Mouse (Mus musculus): ENCODE data around the gene Dync2h1. TPM values are rescaled to one million over a fixed set of nuclear protein-coding genes. Genes with fewer than 3 reads are reported as not detected.
"Not testable (repeated sequence)": the region's sequence is repeated elsewhere in the genome, so short reads cannot be mapped to it uniquely, and the experiment has no call there.

Gene Dync2h1
- 15.5 and 16.2 TPM in 2 replicates for polyA plus RNA-seq (2015; fragmentation: Nextera tagmentation; extraction: Ambion mirVana)

DNA sequence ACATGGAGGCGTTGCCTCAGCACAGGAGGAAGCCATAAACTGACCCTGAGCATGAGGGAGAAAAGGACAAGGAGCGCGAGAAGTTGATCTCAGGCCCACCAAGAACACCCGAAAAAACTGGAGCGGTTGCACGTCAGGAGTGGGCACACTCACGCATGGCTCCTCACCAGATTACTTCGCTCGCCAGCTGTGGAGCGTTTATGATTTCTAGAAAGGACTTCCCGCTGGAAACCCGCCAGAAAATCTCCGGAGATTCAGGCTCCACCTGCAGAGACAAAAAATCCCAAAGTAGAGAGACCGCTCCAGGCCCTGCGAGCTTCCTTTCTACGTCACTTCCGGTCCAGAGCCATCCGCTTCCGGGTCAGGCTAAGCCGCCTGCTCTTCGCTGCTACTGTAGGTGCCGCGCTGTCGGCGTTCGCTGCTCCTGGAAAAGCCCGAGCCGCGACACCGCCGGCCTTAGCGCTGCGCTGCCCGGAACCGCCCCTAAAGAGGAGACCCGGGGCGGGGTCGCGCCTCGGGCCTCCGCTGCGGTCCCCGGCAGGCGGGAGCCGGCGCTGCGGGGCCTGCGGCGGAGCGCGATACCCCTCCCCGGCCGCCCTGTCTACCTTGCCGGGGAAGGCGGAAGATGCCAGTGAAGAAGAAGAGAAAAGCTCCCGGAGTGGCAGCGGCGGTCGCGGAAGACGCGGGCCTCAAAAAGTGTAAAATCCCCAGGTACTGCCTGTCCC, at the start of gene Dync2h1, which contains the start of gene Dcun1d5:
Gene Dync2h1, minus strand, starts transcription at position 275 of the 725 bp plus-strand sequence.
Gene Dcun1d5, plus strand, starts transcription at position 349 of the 725 bp plus-strand sequence.
- under 1% methylated on average over 61 of the region's 62 CpGs for WGBS
- Histone ChIP-seq H3K4me2 (ENCODE audit: low read depth, low read length) (peak within 1 kb of the TSS; percentile 60), H3K4me1 (replicated peaks; ENCODE audit: control insufficient read depth, insufficient read depth, low read length) (peaks cover 9% of the 10 kb centered on the region), H3K27ac (ENCODE audit: low read length) (peak within 1 kb of the TSS; percentile 93), H3K27me3 (ENCODE audit: control insufficient read depth, insufficient read depth, low read depth, low read length) (no peaks in the 10 kb centered on the region), H3K9ac (ENCODE audit: low read length) (peak within 1 kb of the TSS; percentile 85), H3K9me3 (ENCODE audit: control insufficient read depth, low read length) (no peaks in the 10 kb centered on the region), H3K4me3 (ENCODE audit: low read length) (peak within 1 kb of the TSS; percentile 82), H3K36me3 (ENCODE audit: control insufficient read depth, insufficient read depth, low read length) (no peaks in the 10 kb centered on the region)
- peak; percentile 99 for ATAC-seq (ENCODE audit: low read depth)

DNA sequence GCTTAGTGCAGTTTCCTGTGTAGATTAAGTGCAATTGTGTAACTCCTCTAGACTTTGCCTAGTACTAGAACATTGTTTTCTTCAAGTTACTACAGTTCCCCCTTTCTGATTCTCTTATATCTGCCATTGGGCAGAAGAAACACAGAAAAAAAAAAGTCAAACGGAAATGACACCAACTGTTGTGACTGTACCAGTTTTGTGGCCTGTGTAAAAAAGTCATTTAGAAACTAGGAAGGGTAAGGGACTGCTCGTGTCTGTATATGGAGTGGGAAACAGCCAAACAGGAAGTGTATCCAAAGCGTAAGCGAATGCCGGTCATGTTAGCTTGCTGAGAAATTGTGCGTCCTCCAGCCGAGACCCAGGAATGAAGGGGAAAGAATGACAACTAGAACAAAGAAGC, 37.2 kb upstream of the Dync2h1 start:
- ATAC-seq (ENCODE audit: low read depth): no peak
- Histone ChIP-seq H3K4me3 (ENCODE audit: low read length) (no peak overlapping the region), H3K36me3 (ENCODE audit: control insufficient read depth, insufficient read depth, low read length) (no peaks in the 10 kb centered on the region; the same call in 1 of the 2 replicates), H3K27me3 (ENCODE audit: control insufficient read depth, insufficient read depth, low read depth, low read length) (no peaks in the 10 kb centered on the region), H3K9ac (ENCODE audit: low read length) (no peak overlapping the region), H3K9me3 (ENCODE audit: control insufficient read depth, low read length) (no peaks in the 10 kb centered on the region), H3K4me2 (ENCODE audit: low read depth, low read length) (no peak overlapping the region), H3K4me1 (replicated peaks; ENCODE audit: control insufficient read depth, insufficient read depth, low read length) (no peaks in the 10 kb centered on the region), H3K27ac (ENCODE audit: low read length) (no peak overlapping the region)
- whole genome bisulfite sequencing: 71% methylated on average over 7 of the region's 7 CpGs

DNA sequence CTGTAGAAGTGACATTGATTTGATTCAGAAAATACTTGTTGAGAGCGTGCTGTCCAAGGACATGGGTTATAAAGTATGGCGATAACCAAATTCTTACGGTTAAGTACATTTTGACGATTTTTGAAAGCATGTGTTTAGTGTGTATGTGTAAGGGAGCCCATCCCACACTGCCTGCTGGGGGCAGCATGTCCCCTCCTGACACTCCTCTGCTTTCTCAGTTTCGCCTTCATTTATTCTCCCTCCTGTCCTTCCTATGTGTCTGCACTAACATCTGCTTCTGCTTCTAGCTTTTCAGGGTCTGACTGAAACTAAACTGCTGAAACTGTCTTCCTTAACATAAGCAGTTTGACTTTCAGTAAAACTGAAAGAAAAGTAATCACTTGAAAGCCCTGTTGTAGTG, 36.8 kb upstream of the Dync2h1 start:
- no peak overlapping the region for H3K9ac ChIP-seq (ENCODE audit: low read length)
- H3K4me3 ChIP-seq (ENCODE audit: low read length): no peak overlapping the region
- H3K4me1 ChIP-seq (replicated peaks; ENCODE audit: control insufficient read depth, insufficient read depth, low read length): no peaks in the 10 kb centered on the region
- H3K27me3 ChIP-seq (ENCODE audit: control insufficient read depth, insufficient read depth, low read depth, low read length): no peaks in the 10 kb centered on the region
- H3K9me3 ChIP-seq (ENCODE audit: control insufficient read depth, low read length): no peaks in the 10 kb centered on the region
- H3K4me2 ChIP-seq (ENCODE audit: low read depth, low read length): no peak overlapping the region
- no peaks in the 10 kb centered on the region; the same call in 1 of the 2 replicates for H3K36me3 ChIP-seq (ENCODE audit: control insufficient read depth, insufficient read depth, low read length)
- WGBS: 79% methylated on average over 5 of the region's 5 CpGs
- peak overlapping the region; percentile 20; the same call in 1 of the 2 replicates for H3K27ac ChIP-seq (ENCODE audit: low read length)
- ATAC-seq (ENCODE audit: low read depth): no peak

DNA sequence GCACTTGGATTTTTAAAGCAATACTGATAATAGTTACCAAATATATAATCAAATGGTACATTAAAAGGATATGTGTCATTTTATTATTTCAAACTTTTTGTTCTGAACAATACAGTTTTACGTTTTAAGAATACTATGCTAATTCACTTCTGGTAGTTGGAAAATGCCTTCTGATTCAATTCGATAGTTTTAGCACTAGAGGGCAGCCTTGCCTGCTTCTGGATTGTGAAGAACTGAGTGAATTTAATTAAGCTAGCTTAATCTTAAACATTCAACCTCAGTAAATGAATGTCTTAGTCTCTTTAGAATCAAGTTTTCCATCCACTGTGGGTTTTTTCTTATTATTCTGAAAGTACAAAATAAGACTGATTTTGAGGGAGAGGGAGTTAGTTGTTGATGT, 32.0 kb upstream of the Dync2h1 start:
- WGBS: 41% methylated on average over 2 of the region's 2 CpGs
- no peaks in the 10 kb centered on the region for H3K4me1 ChIP-seq (replicated peaks; ENCODE audit: control insufficient read depth, insufficient read depth, low read length)

DNA sequence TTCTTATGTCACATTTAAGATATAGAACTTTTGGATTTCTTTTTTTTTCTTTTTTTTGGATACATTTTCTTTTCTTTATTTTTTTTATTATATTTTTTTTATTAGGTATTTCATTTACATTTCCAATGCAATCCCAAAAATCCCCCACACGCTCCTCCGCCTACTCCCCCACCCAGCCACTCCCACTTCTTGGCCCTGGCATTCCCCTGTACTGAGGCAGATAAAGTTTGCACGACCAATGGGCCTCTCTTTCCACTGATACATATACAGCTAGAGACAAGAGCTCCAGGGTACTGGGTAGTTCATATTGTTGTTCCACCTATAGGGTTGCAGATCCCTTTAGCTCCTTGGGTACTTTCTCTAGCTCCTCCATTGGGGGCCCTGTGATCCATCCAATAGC, 6.4 kb upstream of the Dync2h1 start:
- H3K27me3 ChIP-seq (ENCODE audit: control insufficient read depth, insufficient read depth, low read depth, low read length); H3K4me1 ChIP-seq (replicated peaks; ENCODE audit: control insufficient read depth, insufficient read depth, low read length); H3K9me3 ChIP-seq (ENCODE audit: control insufficient read depth, low read length); H3K9ac ChIP-seq (ENCODE audit: low read length); H3K36me3 ChIP-seq (ENCODE audit: control insufficient read depth, insufficient read depth, low read length); H3K4me3 ChIP-seq (ENCODE audit: low read length); H3K27ac ChIP-seq (ENCODE audit: low read length); H3K4me2 ChIP-seq (ENCODE audit: low read depth, low read length); ATAC-seq (ENCODE audit: low read depth): not testable (repeated sequence)
- WGBS: 83% methylated on average over 3 of the region's 3 CpGs

More for the DNA sequence above, 32.0 kb upstream of the Dync2h1 start:
- H3K9ac ChIP-seq (ENCODE audit: low read length): no peak overlapping the region
- no peak overlapping the region for H3K4me3 ChIP-seq (ENCODE audit: low read length)
- no peak for ATAC-seq (ENCODE audit: low read depth)
- H3K27me3 ChIP-seq (ENCODE audit: control insufficient read depth, insufficient read depth, low read depth, low read length): no peaks in the 10 kb centered on the region
- no peaks in the 10 kb centered on the region for H3K9me3 ChIP-seq (ENCODE audit: control insufficient read depth, low read length)
- no peak overlapping the region for H3K27ac ChIP-seq (ENCODE audit: low read length)
- peaks cover 5% of the 10 kb centered on the region for H3K36me3 ChIP-seq (ENCODE audit: control insufficient read depth, insufficient read depth, low read length)
- no peak overlapping the region for H3K4me2 ChIP-seq (ENCODE audit: low read depth, low read length)

DNA sequence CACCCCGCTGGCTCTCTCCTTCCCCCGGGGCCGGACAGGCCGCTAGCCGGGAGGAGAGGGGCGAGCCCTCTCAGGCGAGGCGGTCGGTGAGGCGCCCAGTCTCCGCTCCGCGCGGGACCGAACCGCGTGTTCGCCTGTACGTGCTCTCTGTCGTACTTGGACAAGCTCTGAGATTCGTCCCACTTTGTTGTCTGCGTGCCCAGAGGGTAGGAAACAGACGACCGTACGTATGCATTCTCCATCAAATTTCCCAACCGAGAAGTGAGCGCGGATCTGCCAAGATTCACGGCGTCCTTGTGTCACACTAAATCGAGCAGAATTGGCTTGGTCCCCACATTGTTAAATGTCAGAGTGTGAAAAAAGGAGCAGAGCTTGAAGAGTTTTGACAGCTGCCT, 648 bp upstream of the Dync2h1 start:
- Histone ChIP-seq H3K27me3 (ENCODE audit: control insufficient read depth, insufficient read depth, low read depth, low read length) (no peaks in the 10 kb centered on the region), H3K9me3 (ENCODE audit: control insufficient read depth, low read length) (no peaks in the 10 kb centered on the region), H3K4me3 (ENCODE audit: low read length) (peak overlapping the region; percentile 82), H3K36me3 (ENCODE audit: control insufficient read depth, insufficient read depth, low read length) (peaks cover under 1% of the 10 kb centered on the region; the same call in 1 of the 2 replicates), H3K27ac (ENCODE audit: low read length) (peak overlapping the region; percentile 93), H3K4me2 (ENCODE audit: low read depth, low read length) (peak overlapping the region; percentile 60), H3K9ac (ENCODE audit: low read length) (peak overlapping the region; percentile 85), H3K4me1 (replicated peaks; ENCODE audit: control insufficient read depth, insufficient read depth, low read length) (peaks cover 9% of the 10 kb centered on the region)
- under 1% methylated on average over 26 of the region's 31 CpGs for WGBS
- ATAC-seq (ENCODE audit: low read depth): peak; percentile 76

DNA sequence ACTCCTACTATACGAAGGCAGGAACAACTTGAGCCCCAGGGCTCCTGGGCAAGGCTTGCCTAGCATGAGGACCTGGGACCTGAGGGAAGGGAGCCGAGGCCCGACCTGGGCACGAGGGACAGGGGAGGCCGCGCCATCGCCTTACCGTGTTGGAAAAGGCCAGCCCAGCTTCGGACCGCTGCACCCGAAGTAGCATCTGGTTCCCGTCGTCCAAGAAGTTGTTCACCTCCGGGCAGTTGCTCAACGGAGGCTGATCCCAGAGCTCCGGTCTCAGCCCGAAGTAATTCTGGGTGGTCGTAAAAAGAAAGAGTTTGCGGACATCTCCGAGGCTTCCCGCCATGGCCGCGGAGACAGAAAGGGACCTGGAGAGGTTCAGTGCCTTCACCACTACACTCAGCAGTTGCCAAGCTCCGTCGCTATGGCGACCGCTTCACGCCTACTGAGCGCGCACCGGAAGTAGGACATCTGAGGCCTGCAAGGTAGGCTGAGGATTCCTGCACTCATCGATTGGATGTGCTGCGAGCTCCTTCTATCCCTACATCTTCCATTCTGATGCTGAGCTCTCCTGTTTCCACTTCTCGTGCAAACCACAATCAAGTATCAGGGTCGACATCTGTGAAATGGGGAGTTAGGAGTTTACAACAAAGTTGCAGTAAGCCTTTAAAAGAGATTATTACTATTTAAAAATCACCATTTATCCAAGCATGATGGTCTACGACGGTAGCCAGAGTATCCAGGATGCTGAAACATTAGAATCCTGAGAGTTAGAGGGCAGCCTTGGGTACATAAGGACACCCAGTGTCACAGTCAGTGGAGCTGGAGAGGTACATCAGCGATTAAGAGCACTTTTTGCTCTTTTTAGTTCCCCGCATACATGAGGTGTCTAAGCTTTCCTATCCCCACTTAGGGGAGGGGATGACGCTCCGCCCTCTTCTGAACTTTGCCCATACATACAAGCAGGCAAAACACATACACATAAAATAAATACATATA, 7.3 kb downstream of the Dync2h1 start:
- peak overlapping the region; percentile 51 for H3K4me3 ChIP-seq (ENCODE audit: low read length)
- H3K9me3 ChIP-seq (ENCODE audit: control insufficient read depth, low read length): no peaks in the 10 kb centered on the region
- peak; percentile 97 for ATAC-seq (ENCODE audit: low read depth)
- 10% methylated on average over 41 of the region's 41 CpGs for WGBS
- H3K27ac ChIP-seq (ENCODE audit: low read length): peak overlapping the region; percentile 55
- H3K4me2 ChIP-seq (ENCODE audit: low read depth, low read length): peak overlapping the region; percentile 70
- H3K4me1 ChIP-seq (replicated peaks; ENCODE audit: control insufficient read depth, insufficient read depth, low read length): 0 out of 2 replicates have a peak, but pooled peaks cover 3% of the 10 kb centered on the region
- H3K9ac ChIP-seq (ENCODE audit: low read length): peak overlapping the region; percentile 68
- H3K27me3 ChIP-seq (ENCODE audit: control insufficient read depth, insufficient read depth, low read depth, low read length): no peaks in the 10 kb centered on the region
- no peaks in the 10 kb centered on the region for H3K36me3 ChIP-seq (ENCODE audit: control insufficient read depth, insufficient read depth, low read length)

DNA sequence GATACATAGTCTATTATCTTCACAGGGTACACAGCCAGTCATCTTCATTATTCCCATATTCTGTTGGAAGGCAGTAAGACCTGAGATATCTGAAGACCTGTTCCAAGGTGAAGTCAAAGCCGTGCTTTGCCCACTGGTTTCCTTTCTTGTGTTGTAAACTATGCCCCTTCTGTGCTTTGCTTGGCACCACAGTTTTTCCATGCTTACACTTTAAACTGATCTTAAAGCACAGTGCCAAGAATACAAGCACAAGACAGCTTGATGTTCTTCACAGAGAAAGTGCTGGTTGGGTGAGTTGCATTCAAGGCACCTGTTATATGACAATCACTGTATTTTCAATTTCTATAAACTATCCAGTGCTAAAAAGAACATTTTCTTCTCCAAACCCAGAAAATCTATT, 10.5 kb downstream of the Dync2h1 start:
- no peaks in the 10 kb centered on the region for H3K27me3 ChIP-seq (ENCODE audit: control insufficient read depth, insufficient read depth, low read depth, low read length)
- no peak overlapping the region for H3K27ac ChIP-seq (ENCODE audit: low read length)
- no peaks in the 10 kb centered on the region for H3K36me3 ChIP-seq (ENCODE audit: control insufficient read depth, insufficient read depth, low read length)
- no peaks in the 10 kb centered on the region for H3K9me3 ChIP-seq (ENCODE audit: control insufficient read depth, low read length)
- no peak for ATAC-seq (ENCODE audit: low read depth)
- H3K4me2 ChIP-seq (ENCODE audit: low read depth, low read length): no peak overlapping the region
- H3K9ac ChIP-seq (ENCODE audit: low read length): no peak overlapping the region
- 0 out of 2 replicates have a peak, but pooled peaks cover 3% of the 10 kb centered on the region for H3K4me1 ChIP-seq (replicated peaks; ENCODE audit: control insufficient read depth, insufficient read depth, low read length)
- WGBS: 89% methylated on average over 1 of the region's 1 CpGs
- H3K4me3 ChIP-seq (ENCODE audit: low read length): no peak overlapping the region

Measured in lung, embryonic 16.5 days (tissue).